Mouse (Mus musculus): ENCODE results near the gene Cpa2.

The Cpa2 gene

GRCm38 (mm10) chr6:30576477-30577203, 35.3 kb downstream of the Cpa2 start:
- DNase-seq (ENCODE audit: low spot score) = no peak

DNA sequence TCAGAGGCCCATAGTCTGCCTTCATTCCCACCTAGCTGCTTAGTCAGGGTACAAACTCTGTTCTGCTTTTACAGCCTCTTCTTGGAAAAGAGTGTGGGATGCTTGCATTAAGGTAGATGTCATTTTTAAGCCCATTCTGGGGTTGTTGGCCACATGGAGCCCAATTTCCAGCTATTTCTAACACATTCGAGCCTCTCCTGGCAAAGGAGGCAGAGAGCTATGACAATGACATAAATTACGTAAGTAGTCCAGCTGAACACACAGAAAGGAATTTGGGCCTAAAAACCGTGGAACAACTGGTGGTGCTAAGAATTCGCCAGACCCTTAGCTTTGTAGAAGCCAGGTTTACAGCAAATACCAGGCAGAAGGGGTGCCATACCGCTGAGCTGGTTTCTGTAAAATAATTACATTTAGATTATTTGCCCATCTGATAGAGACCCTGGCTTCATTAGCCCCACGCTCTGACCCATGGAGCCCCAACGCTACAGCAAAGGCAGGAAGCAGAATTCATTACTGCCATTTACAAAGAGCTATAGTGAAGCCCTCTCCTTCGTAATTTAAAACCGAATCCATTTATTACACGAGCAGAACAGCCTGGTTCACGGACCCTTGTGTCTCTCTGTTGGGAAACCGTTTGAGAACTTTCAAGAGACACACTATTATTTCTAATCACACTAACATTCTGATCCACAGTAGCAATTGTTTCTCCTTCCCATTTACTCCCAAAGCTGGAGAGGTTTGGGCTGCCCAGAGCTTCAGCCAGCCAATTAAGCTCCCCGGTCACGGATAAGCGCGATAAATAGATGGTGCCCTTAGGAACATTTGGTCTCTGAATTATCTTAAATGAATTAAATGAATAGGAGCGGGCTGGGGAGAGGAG, 38.8 kb downstream of the Cpa2 start:
- no peak for DNase-seq (ENCODE audit: low spot score)

DNA sequence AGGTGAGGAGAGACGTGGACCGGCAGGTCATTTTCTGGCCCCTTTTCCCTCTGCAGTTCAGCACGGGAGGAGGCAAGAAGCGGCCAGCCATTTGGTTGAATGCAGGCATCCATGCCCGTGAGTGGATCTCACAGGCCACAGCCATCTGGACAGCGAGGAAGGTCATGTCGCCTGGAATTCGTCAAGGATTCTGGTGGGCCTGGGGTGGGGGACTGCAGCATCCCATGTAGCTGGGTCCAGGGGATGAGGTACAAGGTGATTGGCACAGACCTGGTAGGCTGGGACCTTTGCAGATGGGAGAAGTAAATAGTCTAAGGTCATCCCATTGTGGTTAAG, 39.4 kb downstream of the Cpa2 start:
- DNase-seq (ENCODE audit: low spot score) = no peak

- no peak for DNase-seq (ENCODE audit: low spot score)
Measured at GRCm38 (mm10) chr6:30586886-30587442, 45.6 kb downstream of the Cpa2 start.

DNA sequence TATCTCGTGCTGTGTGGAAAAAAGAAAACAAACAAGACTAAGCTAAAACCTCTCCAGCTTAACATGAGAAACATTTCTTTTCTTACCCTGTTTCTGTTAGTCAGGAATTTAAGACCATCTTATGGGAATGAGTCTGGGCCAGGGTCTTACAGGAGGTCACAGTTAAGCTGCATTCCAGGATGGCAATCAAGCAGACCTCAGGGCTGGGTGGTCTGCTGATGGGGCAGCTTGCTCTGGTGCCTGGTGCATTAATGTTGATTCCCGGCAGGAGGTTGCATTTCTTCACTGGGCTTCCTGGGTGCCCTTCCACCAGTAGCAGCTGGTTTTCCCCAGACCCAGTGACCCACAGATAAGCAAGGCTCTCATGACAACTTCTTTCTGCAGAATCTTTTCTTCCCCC, 48.4 kb downstream of the Cpa2 start:
- DNase-seq (ENCODE audit: low spot score) = no peak

DNA sequence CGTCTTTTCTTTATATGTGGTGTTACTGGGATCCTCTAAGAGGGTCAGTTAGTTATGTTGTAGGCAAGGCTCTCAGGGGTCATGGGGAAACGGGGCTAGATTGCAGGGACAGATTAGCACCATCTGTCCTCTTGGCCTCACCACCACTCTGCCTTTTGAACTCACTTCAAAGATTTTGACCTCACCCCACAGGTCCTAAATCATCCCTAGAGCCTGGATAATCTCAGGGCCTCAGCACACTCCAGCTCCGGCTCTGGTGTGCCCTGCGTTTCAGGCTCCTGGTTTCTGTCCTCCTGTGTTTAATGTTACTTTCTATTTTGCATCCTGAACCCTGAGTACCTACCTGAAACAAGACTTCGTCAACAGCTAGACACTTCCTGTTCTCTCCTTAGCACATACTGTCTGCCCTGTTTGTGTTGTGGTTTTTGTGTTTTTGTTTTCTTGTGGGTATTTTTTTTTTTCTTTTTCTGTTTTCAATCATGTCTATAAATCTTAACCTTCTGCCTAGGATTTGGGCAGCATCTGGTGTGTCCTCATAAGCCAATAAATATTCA, 50.5 kb downstream of the Cpa2 start:
- no peak for DNase-seq (ENCODE audit: low spot score)

GRCm38 (mm10) chr6:30592417-30592974, 51.1 kb downstream of the Cpa2 start:
- no peak for DNase-seq (ENCODE audit: low spot score)

DNA sequence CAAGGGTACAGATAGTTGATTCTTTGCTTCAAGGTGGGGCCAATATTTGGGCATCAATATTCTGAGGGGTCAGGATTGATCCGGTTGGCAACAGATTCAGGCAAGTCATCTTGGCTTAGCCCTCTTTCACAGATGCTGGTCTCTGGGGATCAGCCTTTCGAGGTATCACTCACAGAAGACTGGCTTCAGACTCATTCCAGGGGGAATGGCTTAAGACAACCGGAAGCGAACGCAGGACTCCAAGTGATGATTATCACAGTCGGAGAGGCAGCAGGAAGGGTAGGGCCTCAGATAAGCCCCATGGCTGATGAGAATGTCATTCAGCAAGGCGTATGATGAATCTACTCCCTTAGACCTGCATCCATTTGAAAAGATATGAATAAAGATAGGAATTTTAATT, 53.0 kb downstream of the Cpa2 start:
- no peak for DNase-seq (ENCODE audit: low spot score)

DNA sequence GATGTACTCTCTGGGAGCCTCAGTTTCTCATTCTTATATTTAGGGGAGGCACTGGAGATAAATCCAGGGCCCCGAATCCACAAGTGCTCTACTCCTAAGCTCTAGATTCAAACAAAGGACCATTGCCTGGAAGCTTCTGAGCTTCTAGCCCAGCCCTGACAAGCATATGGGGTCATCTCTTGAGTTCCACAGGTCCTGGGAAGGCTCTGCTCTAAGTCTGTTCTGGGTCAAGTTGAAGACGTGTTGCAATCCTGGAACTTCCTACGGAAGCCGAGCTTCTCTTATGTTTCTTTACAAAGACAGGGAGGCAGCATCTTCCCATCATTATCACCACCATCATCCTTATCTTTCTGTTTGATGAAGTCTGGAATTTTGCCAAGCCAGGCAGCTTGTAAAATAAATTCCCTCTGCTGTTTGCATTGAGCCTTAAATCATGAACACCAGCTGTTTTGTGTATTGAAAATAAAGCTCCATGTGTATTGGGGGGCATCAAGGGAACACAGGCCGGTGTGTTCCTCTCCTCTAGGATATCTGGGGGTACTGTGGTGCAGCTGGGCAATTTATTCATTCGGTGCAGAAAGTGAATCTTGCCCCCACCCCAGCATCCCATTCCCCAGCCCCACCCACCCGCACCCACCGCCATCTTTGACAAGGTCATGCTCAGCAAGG, 55.0 kb downstream of the Cpa2 start:
- no peak for DNase-seq (ENCODE audit: low spot score)

DNA sequence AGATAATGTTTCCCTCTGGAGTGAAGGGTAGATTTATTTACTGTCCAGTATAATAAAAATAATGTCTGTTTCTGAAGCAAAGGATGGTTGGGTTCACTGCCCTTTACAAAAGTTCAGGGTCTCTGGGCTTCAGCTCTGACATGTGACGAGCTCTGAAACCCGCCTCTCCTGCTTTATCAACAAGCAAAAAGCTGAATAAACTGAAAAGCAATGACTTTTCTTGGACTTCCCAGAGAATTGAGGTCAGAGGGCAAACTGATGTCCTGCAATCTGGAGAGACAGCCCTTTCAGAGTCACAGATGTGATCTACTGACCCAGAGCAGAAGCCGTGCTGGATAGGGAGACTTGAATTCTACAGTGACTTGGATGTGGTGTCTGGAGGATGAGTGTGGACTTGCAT, 58.7 kb downstream of the Cpa2 start:
- no peak for DNase-seq (ENCODE audit: low spot score)

DNA sequence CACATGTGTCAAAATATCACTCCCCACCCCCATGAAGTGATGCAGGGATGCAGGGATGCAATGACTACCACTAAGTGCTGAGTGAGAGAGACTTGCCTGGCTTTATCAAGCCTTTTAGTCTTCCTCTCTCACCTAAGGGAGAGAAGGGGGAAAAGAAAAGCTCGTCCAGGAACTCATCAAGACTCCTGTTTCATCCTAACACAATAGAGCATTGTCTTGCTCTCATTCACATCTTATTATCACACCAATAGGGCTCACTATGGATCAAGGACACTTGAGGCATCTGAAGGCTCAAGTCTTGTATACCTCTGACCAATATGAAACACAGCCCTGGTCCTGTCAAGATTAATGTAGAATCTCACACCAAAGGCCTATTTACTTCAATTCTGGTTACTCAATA, 59.6 kb downstream of the Cpa2 start:
- DNase-seq (ENCODE audit: low spot score) = no peak

- no peak for DNase-seq (ENCODE audit: low spot score)
Measured at GRCm38 (mm10) chr6:30604342-30604867, 63.0 kb downstream of the Cpa2 start.

DNA sequence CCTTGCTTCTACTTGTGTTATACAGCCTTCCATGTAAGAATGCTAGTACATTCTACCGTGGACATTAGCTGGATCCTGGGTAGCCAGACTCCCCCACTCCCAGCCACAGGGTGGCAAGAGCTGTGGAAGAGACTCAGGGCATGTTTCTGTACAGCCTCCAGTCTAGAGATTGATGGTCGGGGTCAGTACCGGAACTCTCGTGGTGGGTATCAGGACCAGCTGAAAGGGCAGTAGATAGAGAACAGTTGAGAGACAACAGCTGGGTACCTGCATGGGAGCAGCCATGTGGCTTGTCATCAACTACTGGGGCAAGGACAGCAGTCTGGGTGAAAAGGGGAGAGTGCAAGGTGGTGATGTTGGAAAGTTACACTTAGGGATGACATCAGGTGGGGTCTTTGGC, 63.7 kb downstream of the Cpa2 start:
- no peak for DNase-seq (ENCODE audit: low spot score)

DNA sequence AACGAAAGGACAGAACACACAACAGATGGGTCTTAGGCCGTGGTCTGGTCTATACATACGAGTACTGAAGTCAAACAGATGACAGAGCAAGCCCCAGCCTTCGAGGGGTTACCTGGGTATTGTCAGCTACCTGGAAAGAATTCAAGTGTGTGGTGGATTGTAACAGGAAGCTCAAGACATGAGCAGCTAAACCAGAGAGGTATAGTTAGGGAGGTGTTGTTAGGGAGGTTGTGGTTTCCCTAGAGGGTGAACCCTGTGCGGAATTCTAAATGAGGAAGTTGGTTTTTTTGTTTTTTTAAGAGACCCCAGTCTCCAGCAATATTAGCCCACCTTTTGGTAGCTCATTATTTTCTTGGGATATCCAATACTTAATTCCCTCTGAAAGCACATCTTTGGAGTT, 64.3 kb downstream of the Cpa2 start:
- DNase-seq (ENCODE audit: low spot score) = no peak

- no peak for DNase-seq (ENCODE audit: low spot score)
Measured at GRCm38 (mm10) chr6:30610710-30611109, 69.3 kb downstream of the Cpa2 start, which contains the start of gene Cpa5. TSS of gene Cpa5 (plus strand) at chr6:30611010.

GRCm38 (mm10) chr6:30611212-30611611, 69.8 kb downstream of the Cpa2 start:
- peak; percentile 41 for DNase-seq (ENCODE audit: low spot score)

Measured in retina, embryonic 14.5 days (tissue).